Mouse (Mus musculus): ENCODE measurements around the gene Retreg3. TPM values are rescaled to one million over a fixed set of nuclear protein-coding genes. Genes with fewer than 3 reads are reported as not detected.

The Retreg3 gene
- polyA plus RNA-seq, 1 experiment, result 55.0 TPM

GRCm38 (mm10) chr11:101137000-101137399 is 17.3 kb upstream of the Retreg3 start:
- WGBS, result 79% methylated on average over 7 of the region's 7 CpGs
- Histone ChIP-seq H3K27ac (ENCODE audit: insufficient read depth, low read depth, low read length) (no peak overlapping the region), H3K27me3 (ENCODE audit: control insufficient read depth, insufficient read depth, low read length) (peaks cover 9% of the 10 kb centered on the region; the same call in 1 of the 2 replicates), H3K4me1 (ENCODE audit: control insufficient read depth, insufficient read depth, insufficient read length, low read length) (peaks cover 2% of the 10 kb centered on the region; the same call in 1 of the 2 replicates), H3K4me3 (ENCODE audit: low read depth, low read length) (no peak overlapping the region), H3K36me3 (ENCODE audit: control insufficient read depth, insufficient read depth, low read length) (no peaks in the 10 kb centered on the region)
- TF ChIP-seq CTCF (IDR thresholded peaks at IDR 0.05; ENCODE audit: extremely low read depth, insufficient read length, insufficient replicate concordance, low read depth, low read length) (no peak), POLR2A (IDR thresholded peaks at IDR 0.05; ENCODE audit: low read depth, low read length) (no peak)

DNA sequence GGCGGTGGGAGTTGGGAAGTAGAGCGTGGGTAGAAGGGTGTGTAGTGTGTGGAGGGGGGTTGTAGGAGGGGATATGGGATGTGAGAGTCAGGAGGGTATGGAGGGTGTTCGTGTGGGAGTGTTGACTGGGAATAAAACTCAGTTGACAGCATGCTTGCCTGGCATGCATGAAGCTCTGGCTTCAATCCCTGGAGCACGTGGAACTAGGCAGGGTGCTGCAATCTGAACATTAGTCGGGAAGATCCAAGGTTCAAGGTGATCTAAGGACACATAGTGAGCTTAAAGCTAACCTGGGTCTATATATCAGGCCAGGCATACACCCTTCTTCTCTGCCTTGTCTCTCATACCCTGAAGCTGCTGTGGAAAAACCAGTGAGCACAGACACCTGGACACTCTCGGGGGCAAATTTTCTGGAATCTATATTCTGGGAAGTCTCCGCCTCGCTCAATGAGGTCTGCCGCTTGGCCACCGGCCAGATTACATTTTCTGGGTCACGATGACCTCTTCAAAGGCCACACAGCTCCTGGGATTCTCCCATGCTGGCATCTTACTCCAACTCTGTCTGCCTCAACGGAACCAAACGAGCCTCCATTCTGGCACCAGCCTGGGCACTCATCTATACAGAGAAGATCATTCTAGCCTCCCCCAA is 14.6 kb upstream of the Retreg3 start:
- Histone ChIP-seq H3K27me3 (ENCODE audit: control insufficient read depth, insufficient read depth, low read length) (no peaks in the 10 kb centered on the region), H3K4me3 (ENCODE audit: low read depth, low read length) (no peak overlapping the region), H3K4me1 (ENCODE audit: control insufficient read depth, insufficient read depth, insufficient read length, low read length) (peaks cover 6% of the 10 kb centered on the region), H3K36me3 (ENCODE audit: control insufficient read depth, insufficient read depth, low read length) (no peaks in the 10 kb centered on the region), H3K27ac (ENCODE audit: insufficient read depth, low read depth, low read length) (no peak overlapping the region)
- TF ChIP-seq CTCF (IDR thresholded peaks at IDR 0.05; ENCODE audit: extremely low read depth, insufficient read length, insufficient replicate concordance, low read depth, low read length) (no peak), POLR2A (IDR thresholded peaks at IDR 0.05; ENCODE audit: low read depth, low read length) (no peak)
- 64% methylated on average over 13 of the region's 13 CpGs for WGBS

DNA sequence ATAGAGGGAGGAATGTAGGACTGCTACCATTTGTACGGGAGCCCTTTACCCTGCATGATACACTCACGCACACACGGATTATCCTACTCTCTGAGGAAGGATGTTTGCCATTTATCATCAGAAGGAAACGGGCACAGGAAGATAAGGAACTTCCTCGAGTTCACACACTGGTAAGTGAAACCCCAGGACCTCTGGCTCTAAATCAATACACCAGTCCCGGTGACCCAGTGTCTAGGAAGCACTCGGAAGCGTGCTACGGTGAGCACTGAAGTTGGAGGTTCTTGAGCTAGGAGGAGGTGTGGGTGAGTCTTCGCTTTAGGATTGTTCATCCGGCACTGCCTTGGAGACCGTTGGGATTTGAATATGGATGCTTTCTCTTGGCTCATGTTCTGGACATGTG is 13.3 kb upstream of the Retreg3 start:
- 49% methylated on average over 12 of the region's 12 CpGs for WGBS

DNA sequence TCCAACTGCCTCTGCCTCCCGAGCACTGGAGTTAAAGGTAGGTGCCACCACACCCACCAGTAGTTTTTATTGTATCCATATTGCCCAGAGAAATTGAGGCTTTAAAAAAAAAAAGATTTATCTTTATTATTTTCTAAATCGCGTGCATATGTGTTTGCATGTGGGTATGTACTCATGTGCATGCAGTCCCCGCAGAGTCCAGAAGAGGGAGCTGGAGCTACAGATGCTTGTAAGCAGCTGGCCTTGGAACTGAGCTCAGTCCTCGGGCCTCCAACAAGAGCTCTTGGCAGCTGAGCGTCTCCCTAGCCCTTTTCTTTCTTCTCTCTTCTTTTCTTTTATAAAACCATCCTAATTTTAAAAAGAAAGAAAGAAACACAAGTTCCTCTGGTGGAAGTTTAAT is 12.0 kb upstream of the Retreg3 start:
- 82% methylated on average over 6 of the region's 6 CpGs for WGBS
- H3K36me3 ChIP-seq (ENCODE audit: control insufficient read depth, insufficient read depth, low read length), result no peaks in the 10 kb centered on the region
- H3K4me3 ChIP-seq (ENCODE audit: low read depth, low read length), result no peak overlapping the region
- H3K27me3 ChIP-seq (ENCODE audit: control insufficient read depth, insufficient read depth, low read length), result no peaks in the 10 kb centered on the region
- TF ChIP-seq POLR2A (IDR thresholded peaks at IDR 0.05; ENCODE audit: low read depth, low read length) (no peak), CTCF (IDR thresholded peaks at IDR 0.05; ENCODE audit: extremely low read depth, insufficient read length, insufficient replicate concordance, low read depth, low read length) (peak; percentile 46; the same call in 1 of the 2 replicates)
- no peak overlapping the region for H3K27ac ChIP-seq (ENCODE audit: insufficient read depth, low read depth, low read length)
- H3K4me1 ChIP-seq (ENCODE audit: control insufficient read depth, insufficient read depth, insufficient read length, low read length), result peaks cover 6% of the 10 kb centered on the region

More for the DNA sequence above, 13.3 kb upstream of the Retreg3 start:
- Histone ChIP-seq H3K27ac (ENCODE audit: insufficient read depth, low read depth, low read length) (no peak overlapping the region), H3K4me3 (ENCODE audit: low read depth, low read length) (no peak overlapping the region), H3K36me3 (ENCODE audit: control insufficient read depth, insufficient read depth, low read length) (no peaks in the 10 kb centered on the region), H3K4me1 (ENCODE audit: control insufficient read depth, insufficient read depth, insufficient read length, low read length) (peaks cover 6% of the 10 kb centered on the region), H3K27me3 (ENCODE audit: control insufficient read depth, insufficient read depth, low read length) (no peaks in the 10 kb centered on the region)
- no peak for TF ChIP-seq CTCF (IDR thresholded peaks at IDR 0.05; ENCODE audit: extremely low read depth, insufficient read length, insufficient replicate concordance, low read depth, low read length)
- TF ChIP-seq POLR2A (IDR thresholded peaks at IDR 0.05; ENCODE audit: low read depth, low read length), result no peak

GRCm38 (mm10) chr11:101131187-101131586 is 11.5 kb upstream of the Retreg3 start:
- TF ChIP-seq POLR2A (IDR thresholded peaks at IDR 0.05; ENCODE audit: low read depth, low read length), result no peak
- no peak for TF ChIP-seq CTCF (IDR thresholded peaks at IDR 0.05; ENCODE audit: extremely low read depth, insufficient read length, insufficient replicate concordance, low read depth, low read length)
- Histone ChIP-seq H3K4me3 (ENCODE audit: low read depth, low read length) (no peak overlapping the region), H3K27me3 (ENCODE audit: control insufficient read depth, insufficient read depth, low read length) (no peaks in the 10 kb centered on the region), H3K27ac (ENCODE audit: insufficient read depth, low read depth, low read length) (no peak overlapping the region), H3K36me3 (ENCODE audit: control insufficient read depth, insufficient read depth, low read length) (peaks cover 4% of the 10 kb centered on the region), H3K4me1 (ENCODE audit: control insufficient read depth, insufficient read depth, insufficient read length, low read length) (peaks cover 6% of the 10 kb centered on the region)
- WGBS, result 87% methylated on average over 2 of the region's 2 CpGs

DNA sequence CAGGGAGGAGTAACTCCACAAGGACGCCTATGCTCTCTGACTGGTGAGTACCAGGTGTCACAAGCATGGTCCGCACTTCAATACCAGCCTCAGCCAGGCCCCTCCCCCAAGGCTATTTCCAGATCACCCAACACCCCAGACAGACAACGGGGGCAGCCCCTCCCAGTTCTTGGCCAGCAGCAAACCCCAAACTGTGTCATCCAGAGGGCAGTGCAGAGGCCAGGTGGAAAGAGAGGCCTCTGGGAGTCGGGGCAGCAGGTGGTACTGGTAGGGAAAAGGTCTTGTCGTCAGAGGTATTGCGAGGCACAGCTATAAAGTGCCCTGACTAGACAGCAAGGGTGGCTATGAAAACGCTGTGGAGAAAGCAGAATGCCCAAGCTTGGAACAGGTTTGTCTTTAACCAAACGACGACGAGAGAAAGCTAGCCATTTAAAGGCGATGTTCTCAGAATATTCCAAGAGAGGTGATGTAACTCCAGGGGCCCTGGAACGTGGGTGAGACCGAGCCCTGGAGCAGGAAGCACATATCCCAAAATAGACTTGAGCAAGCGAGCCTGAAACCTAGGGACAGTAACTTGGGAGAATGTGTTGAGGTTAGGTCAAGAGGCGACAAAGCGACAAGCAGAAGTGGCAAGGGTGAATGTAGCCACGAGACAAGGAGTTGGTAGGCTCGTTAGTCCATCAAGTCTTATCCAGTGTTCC is 10.5 kb upstream of the Retreg3 start:
- WGBS, result 25% methylated on average over 18 of the region's 18 CpGs

DNA sequence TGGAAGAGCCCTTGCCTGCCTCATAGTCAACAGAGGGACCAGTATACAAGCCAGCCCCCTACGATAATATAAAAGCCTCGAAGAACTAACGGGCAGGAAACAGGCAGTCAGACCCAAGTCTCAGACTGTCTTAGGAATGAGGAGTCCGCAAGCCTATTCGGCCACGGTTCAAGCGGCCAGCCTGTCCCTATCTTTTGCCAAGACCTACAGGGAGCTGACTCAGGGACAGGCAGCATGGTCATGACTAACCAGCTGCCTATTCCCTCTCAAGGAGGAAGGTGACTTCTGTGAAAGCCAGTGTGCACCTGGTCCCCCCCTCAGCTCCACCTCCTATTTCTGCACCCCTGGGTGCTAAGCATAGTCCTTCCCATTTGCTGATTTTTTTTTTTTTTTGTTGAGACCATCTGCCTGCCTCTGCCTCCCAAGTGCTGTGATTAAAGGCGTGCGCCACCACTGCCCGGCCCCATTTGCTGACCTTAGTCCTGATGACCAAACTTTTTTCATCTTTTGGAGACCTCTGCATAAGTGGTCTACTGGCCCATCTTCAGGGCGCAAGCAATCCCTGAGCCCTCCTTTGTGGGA is 9.4 kb upstream of the Retreg3 start:
- H3K36me3 ChIP-seq (ENCODE audit: control insufficient read depth, insufficient read depth, low read length), result peaks cover 10% of the 10 kb centered on the region
- peaks cover 6% of the 10 kb centered on the region for H3K4me1 ChIP-seq (ENCODE audit: control insufficient read depth, insufficient read depth, insufficient read length, low read length)
- TF ChIP-seq POLR2A (IDR thresholded peaks at IDR 0.05; ENCODE audit: low read depth, low read length), result no peak
- no peak for TF ChIP-seq CTCF (IDR thresholded peaks at IDR 0.05; ENCODE audit: extremely low read depth, insufficient read length, insufficient replicate concordance, low read depth, low read length)
- no peaks in the 10 kb centered on the region for H3K27me3 ChIP-seq (ENCODE audit: control insufficient read depth, insufficient read depth, low read length)
- H3K27ac ChIP-seq (ENCODE audit: insufficient read depth, low read depth, low read length), result no peak overlapping the region
- no peak overlapping the region for H3K4me3 ChIP-seq (ENCODE audit: low read depth, low read length)
- 84% methylated on average over 11 of the region's 11 CpGs for WGBS

More for the DNA sequence above, 10.5 kb upstream of the Retreg3 start:
- Histone ChIP-seq H3K27me3 (ENCODE audit: control insufficient read depth, insufficient read depth, low read length) (no peaks in the 10 kb centered on the region), H3K36me3 (ENCODE audit: control insufficient read depth, insufficient read depth, low read length) (peaks cover 10% of the 10 kb centered on the region), H3K27ac (ENCODE audit: insufficient read depth, low read depth, low read length) (no peak overlapping the region), H3K4me3 (ENCODE audit: low read depth, low read length) (no peak overlapping the region), H3K4me1 (ENCODE audit: control insufficient read depth, insufficient read depth, insufficient read length, low read length) (peaks cover 6% of the 10 kb centered on the region)
- no peak for TF ChIP-seq CTCF (IDR thresholded peaks at IDR 0.05; ENCODE audit: extremely low read depth, insufficient read length, insufficient replicate concordance, low read depth, low read length)
- no peak for TF ChIP-seq POLR2A (IDR thresholded peaks at IDR 0.05; ENCODE audit: low read depth, low read length)
